Mouse (Mus musculus) ES-E14 (cell line): Measurements from ENCODE around the gene Mical2. TPM values are rescaled to one million over a fixed set of nuclear protein-coding genes. Genes with fewer than 3 reads are reported as not detected.

Experiments used
- DNase-seq: peaks from one replicate; pipeline ENCODE4 v3.0.0-alpha.2; 2013; ENCODE audit warnings: low read depth, low spot score
- H3K27ac ChIP-seq: 2 replicates; pipeline ENCODE4 v1.5.1; 2012; ENCODE audit warnings: low read depth, mild to moderate bottlenecking, low read length, moderate library complexity, mixed read lengths; ENCODE audit not compliant: poor library complexity, insufficient read depth, severe bottlenecking
- H3K36me3 ChIP-seq: 2 replicates; pipeline ENCODE4 v1.6.1; 2012; ENCODE audit warnings: mild to moderate bottlenecking, low read length, moderate library complexity, mixed read lengths; ENCODE audit not compliant: control insufficient read depth, poor library complexity, insufficient read depth, severe bottlenecking
- H3K4me1 ChIP-seq, 2 experiments: fragments of 150-350 bp in 1 of 2; sonication (generic) in 1 of 2; 2 replicates each; pipeline ENCODE4 v1.6.1; 2012; ENCODE audit warnings: low read length in 2 of 2, mild to moderate bottlenecking in 1 of 2, mixed read lengths in 1 of 2; ENCODE audit not compliant: control insufficient read depth in 2 of 2, insufficient read depth in 2 of 2, poor library complexity in 1 of 2
- H3K4me3 ChIP-seq, 2 experiments: fragments of 150-350 bp in 1 of 2; sonication (generic) in 1 of 2; 2 replicates each; pipeline ENCODE4 v1.5.1; 2012; ENCODE audit warnings: low read length in 2 of 2, low read depth in 1 of 2, mild to moderate bottlenecking in 1 of 2, mixed read lengths in 1 of 2; ENCODE audit not compliant: insufficient read depth in 1 of 2, poor library complexity in 1 of 2, severe bottlenecking in 1 of 2
- H3K9ac ChIP-seq: 2 replicates; pipeline ENCODE4 v1.6.1; 2012; ENCODE audit warnings: low read depth, mild to moderate bottlenecking, low read length, mixed read lengths; ENCODE audit not compliant: poor library complexity, insufficient read depth, severe bottlenecking
- H3K9me3 ChIP-seq: fragments of 150-350 bp; sonication (generic); 2 replicates; pipeline ENCODE4 v1.6.1; 2012; ENCODE audit warnings: low read depth, mild to moderate bottlenecking, low read length; ENCODE audit not compliant: control insufficient read depth, insufficient read depth
- CHD2 ChIP-seq: IDR thresholded peaks from 2 replicates; pipeline ENCODE4 v1.6.1; 2014; ENCODE audit warnings: mild to moderate bottlenecking, low read depth, low read length, inconsistent platforms
- HCFC1 ChIP-seq: IDR thresholded peaks from 2 replicates; pipeline ENCODE4 v1.6.1; 2012; ENCODE audit warnings: low read length, inconsistent platforms, borderline replicate concordance; ENCODE audit not compliant: insufficient read depth
- MAFK ChIP-seq: IDR thresholded peaks from 2 replicates; pipeline ENCODE4 v1.6.1; 2014; ENCODE audit warnings: mild to moderate bottlenecking, low read depth, low read length, inconsistent platforms; ENCODE audit not compliant: insufficient read depth
- ZC3H11A ChIP-seq: IDR thresholded peaks from 2 replicates; pipeline ENCODE4 v1.6.1; 2012; ENCODE audit warnings: low read depth, mild to moderate bottlenecking, inconsistent platforms, low read length, borderline replicate concordance
- ZNF384 ChIP-seq: IDR thresholded peaks from 2 replicates; pipeline ENCODE4 v1.6.1; 2012; ENCODE audit warnings: low read depth, low read length, inconsistent platforms
- in situ Hi-C, 2 experiments: fragments of 600-800 bp; cut with MboI; formaldehyde crosslinking; loops; one replicate each; pipeline ENCODE4 v1.15.1; 2025; ENCODE audit warnings: low sequenced_read_pairs in 2 of 2, inconsistent platforms in 1 of 2; ENCODE audit not compliant: unreplicated experiment in 2 of 2
- total RNA-seq: library from RNA; depleted of rRNA; stranded (reverse); fragments of 300-350 nt; gene quantifications from 2 replicates; pipeline ENCODE4 v1.2.3, GENCODE M21; 2012

Gene Mical2
- total RNA-seq, 1 experiment = 9.9 TPM

GRCm38 (mm10) chr7:112454951-112455350, 229.3 kb downstream of the Mical2 start:
- no peak overlapping the region for H3K9ac ChIP-seq
- in situ Hi-C loops = no loop called here
- H3K9me3 ChIP-seq = no peaks in the 10 kb centered on the region
- TF ChIP-seq ZNF384 = no peak
- TF ChIP-seq MAFK = no peak
- no peak for TF ChIP-seq HCFC1
- no peak for TF ChIP-seq ZC3H11A
- TF ChIP-seq CHD2 = no peak
- DNase-seq = no peak
- H3K4me3 ChIP-seq = no peak overlapping the region
- H3K4me1 ChIP-seq = peaks cover 0 to 21% of the 10 kb centered on the region in 2 experiments; a peak in 3 of 4 replicates
- no peak overlapping the region for H3K27ac ChIP-seq
- H3K36me3 ChIP-seq = no peaks in the 10 kb centered on the region

GRCm38 (mm10) chr7:112455566-112456110, 230.0 kb downstream of the Mical2 start:
- Histone ChIP-seq H3K9ac (no peak overlapping the region), H3K4me3 (no peak overlapping the region), H3K9me3 (no peaks in the 10 kb centered on the region), H3K36me3 (no peaks in the 10 kb centered on the region), H3K27ac (no peak overlapping the region), H3K4me1 (peaks cover 0 to 15% of the 10 kb centered on the region in 2 experiments; a peak in 3 of 4 replicates)
- in situ Hi-C loops = no loop called here
- TF ChIP-seq HCFC1 = no peak
- no peak for TF ChIP-seq ZNF384
- no peak for TF ChIP-seq MAFK
- no peak for TF ChIP-seq ZC3H11A
- no peak for TF ChIP-seq CHD2
- no peak for DNase-seq

GRCm38 (mm10) chr7:112457373-112457772, 231.7 kb downstream of the Mical2 start:
- Histone ChIP-seq H3K9me3 (no peaks in the 10 kb centered on the region), H3K4me1 (peaks cover 0 to 11% of the 10 kb centered on the region in 2 experiments; a peak in 3 of 4 replicates), H3K27ac (no peak overlapping the region), H3K36me3 (no peaks in the 10 kb centered on the region), H3K9ac (no peak overlapping the region), H3K4me3 (no peak overlapping the region)
- no peak for TF ChIP-seq HCFC1
- TF ChIP-seq ZC3H11A = no peak
- no peak for TF ChIP-seq ZNF384
- TF ChIP-seq CHD2 = no peak
- TF ChIP-seq MAFK = no peak
- in situ Hi-C loops = no loop called here
- no peak for DNase-seq

- in situ Hi-C loops = no loop called here
- H3K4me3 ChIP-seq = no peak overlapping the region
- no peak for DNase-seq
- H3K36me3 ChIP-seq = no peaks in the 10 kb centered on the region
- no peak for TF ChIP-seq HCFC1
- TF ChIP-seq CHD2 = no peak
- no peak for TF ChIP-seq ZC3H11A
- no peak overlapping the region for H3K9ac ChIP-seq
- peaks cover 0 to 14% of the 10 kb centered on the region in 2 experiments; a peak in 2 of 4 replicates for H3K4me1 ChIP-seq
- H3K9me3 ChIP-seq = no peaks in the 10 kb centered on the region
- no peak overlapping the region for H3K27ac ChIP-seq
These were observed 232.3 kb downstream of the Mical2 start for GRCm38 (mm10) chr7:112457920-112458319.
